Mouse (Mus musculus) hindbrain, embryonic 14.5 days (tissue): ENCODE measurements around the gene Pes1. TPM values are rescaled to one million over a fixed set of nuclear protein-coding genes. Genes with fewer than 3 reads are reported as not detected.

Experiments used
- ATAC-seq: fragments of 200-750 bp; cut with Nextera tagmentation; 2 replicates; pipeline ENCODE4 v1.8.0; 2017; ENCODE audit warnings: moderate number of reproducible peaks, mild to moderate bottlenecking, moderate TSS enrichment, moderate library complexity; ENCODE audit not compliant: low FRiP score
- DNase-seq: peaks from one replicate; pipeline ENCODE4 v3.0.0-alpha.2; 2015; ENCODE audit warnings: low spot score
- H3K27ac ChIP-seq: fragments of 300-500 bp; sonication (generic); 2 replicates; pipeline ENCODE4 v1.5.1; 2014; ENCODE audit warnings: mild to moderate bottlenecking, moderate library complexity
- H3K27me3 ChIP-seq: fragments of 300-500 bp; sonication (generic); 2 replicates; pipeline ENCODE4 v1.6.1; 2014; ENCODE audit warnings: mild to moderate bottlenecking, low read length, mixed read lengths; ENCODE audit not compliant: control insufficient read depth, insufficient read depth
- H3K36me3 ChIP-seq: fragments of 300-500 bp; sonication (generic); replicated peaks from 2 replicates; pipeline ENCODE4 v1.6.1; 2014; ENCODE audit not compliant: control insufficient read depth, insufficient read depth
- H3K4me1 ChIP-seq: fragments of 300-500 bp; sonication (generic); replicated peaks from 2 replicates; pipeline ENCODE4 v1.6.1; 2014; ENCODE audit warnings: antibody characterized with exemption, low read length, mixed read lengths; ENCODE audit not compliant: control insufficient read depth, insufficient read depth
- H3K4me2 ChIP-seq: fragments of 300-500 bp; sonication (generic); replicated peaks from 2 replicates; pipeline ENCODE4 v1.6.1; 2014; ENCODE audit warnings: mild to moderate bottlenecking, moderate library complexity
- H3K4me3 ChIP-seq: fragments of 300-500 bp; sonication (generic); replicated peaks from 2 replicates; pipeline ENCODE4 v1.5.1; 2014; ENCODE audit warnings: mild to moderate bottlenecking, low read length
- H3K9ac ChIP-seq: fragments of 300-500 bp; sonication (generic); 2 replicates; pipeline ENCODE4 v1.6.1; 2014
- H3K9me3 ChIP-seq: fragments of 300-500 bp; sonication (generic); 2 replicates; pipeline ENCODE4 v1.6.1; 2016; ENCODE audit warnings: low read length; ENCODE audit not compliant: control insufficient read depth
- WGBS: fragments of 180-500 bp; shearing (Covaris S2); extraction: QIAGEN DNeasy Blood & Tissue Kit; methylation state at CpG from one replicate; pipeline ENCODE4 v1.1.7; 2014; 5-methylcytosine and 5-hydroxymethylcytosine counted together
- polyA plus RNA-seq: library from polyadenylated mRNA; unstranded; fragments of >200 nt; fragmentation: Nextera tagmentation; extraction: Ambion mirVana; gene quantifications from 2 replicates; pipeline ENCODE4 v1.2.1, GENCODE M21; 2014

Gene Pes1
- polyA plus RNA-seq, 1 experiment from 2014 or later: 45.1 TPM

- Histone ChIP-seq H3K36me3 (peaks cover 99% of the 10 kb centered on the region), H3K9me3 (no peaks in the 10 kb centered on the region), H3K27ac (no peak within 1 kb of the TSS), H3K27me3 (no peaks in the 10 kb centered on the region), H3K4me1 (no peaks in the 10 kb centered on the region), H3K4me3 (no peak within 1 kb of the TSS), H3K9ac (no peak within 1 kb of the TSS), H3K4me2 (no peak within 1 kb of the TSS)
- ATAC-seq (no peak), DNase-seq (no peak)
- WGBS: 98% methylated on average over 6 of the region's 6 CpGs
These were observed 12.9 kb downstream of the Pes1 start, which contains the start of gene 4930556J24Rik for GRCm38 (mm10) chr11:3976678-3977077. TSS of gene 4930556J24Rik (minus strand) at chr11:3976778.

DNA sequence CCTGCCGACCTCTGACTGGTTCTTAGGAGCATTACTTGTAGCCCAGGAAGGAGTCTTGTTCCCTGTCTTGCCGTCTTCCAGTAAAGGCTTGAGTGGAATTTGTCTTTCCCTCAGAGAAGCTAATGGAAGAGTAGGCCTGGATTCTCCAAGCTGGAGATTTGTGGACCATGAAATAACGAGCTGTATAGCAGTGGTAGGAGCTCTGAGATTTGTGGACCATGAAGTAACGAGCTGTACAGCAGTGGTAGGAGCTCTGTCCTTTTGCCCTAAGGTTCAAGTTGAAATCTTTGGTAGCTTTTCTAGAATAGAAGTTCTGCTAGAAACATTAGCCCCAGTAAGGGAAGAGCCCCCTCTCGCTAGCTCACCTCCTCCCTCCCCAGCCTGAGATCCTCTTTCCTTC, 14.6 kb downstream of the Pes1 start:
- H3K9me3 ChIP-seq: no peaks in the 10 kb centered on the region
- no peak overlapping the region for H3K4me2 ChIP-seq
- peaks cover 82% of the 10 kb centered on the region for H3K36me3 ChIP-seq
- H3K27ac ChIP-seq: no peak overlapping the region
- H3K4me1 ChIP-seq: no peaks in the 10 kb centered on the region
- peaks cover 4% of the 10 kb centered on the region; the same call in 1 of the 2 replicates for H3K27me3 ChIP-seq
- DNase-seq (no peak), ATAC-seq (no peak)
- no peak overlapping the region for H3K4me3 ChIP-seq
- 96% methylated on average over 5 of the region's 5 CpGs for WGBS
- H3K9ac ChIP-seq: no peak overlapping the region

GRCm38 (mm10) chr11:3981536-3981935, 17.8 kb downstream of the Pes1 start:
- peaks cover 51% of the 10 kb centered on the region for H3K36me3 ChIP-seq
- no peaks in the 10 kb centered on the region for H3K4me1 ChIP-seq
- DNase-seq (no peak), ATAC-seq (no peak)
- no peak overlapping the region for H3K9ac ChIP-seq
- H3K27ac ChIP-seq: no peak overlapping the region
- H3K27me3 ChIP-seq: peaks cover 10% of the 10 kb centered on the region; the same call in 1 of the 2 replicates
- no peak overlapping the region for H3K4me3 ChIP-seq
- WGBS: 78% methylated on average over 6 of the region's 6 CpGs
- no peak overlapping the region for H3K4me2 ChIP-seq
- H3K9me3 ChIP-seq: no peaks in the 10 kb centered on the region

DNA sequence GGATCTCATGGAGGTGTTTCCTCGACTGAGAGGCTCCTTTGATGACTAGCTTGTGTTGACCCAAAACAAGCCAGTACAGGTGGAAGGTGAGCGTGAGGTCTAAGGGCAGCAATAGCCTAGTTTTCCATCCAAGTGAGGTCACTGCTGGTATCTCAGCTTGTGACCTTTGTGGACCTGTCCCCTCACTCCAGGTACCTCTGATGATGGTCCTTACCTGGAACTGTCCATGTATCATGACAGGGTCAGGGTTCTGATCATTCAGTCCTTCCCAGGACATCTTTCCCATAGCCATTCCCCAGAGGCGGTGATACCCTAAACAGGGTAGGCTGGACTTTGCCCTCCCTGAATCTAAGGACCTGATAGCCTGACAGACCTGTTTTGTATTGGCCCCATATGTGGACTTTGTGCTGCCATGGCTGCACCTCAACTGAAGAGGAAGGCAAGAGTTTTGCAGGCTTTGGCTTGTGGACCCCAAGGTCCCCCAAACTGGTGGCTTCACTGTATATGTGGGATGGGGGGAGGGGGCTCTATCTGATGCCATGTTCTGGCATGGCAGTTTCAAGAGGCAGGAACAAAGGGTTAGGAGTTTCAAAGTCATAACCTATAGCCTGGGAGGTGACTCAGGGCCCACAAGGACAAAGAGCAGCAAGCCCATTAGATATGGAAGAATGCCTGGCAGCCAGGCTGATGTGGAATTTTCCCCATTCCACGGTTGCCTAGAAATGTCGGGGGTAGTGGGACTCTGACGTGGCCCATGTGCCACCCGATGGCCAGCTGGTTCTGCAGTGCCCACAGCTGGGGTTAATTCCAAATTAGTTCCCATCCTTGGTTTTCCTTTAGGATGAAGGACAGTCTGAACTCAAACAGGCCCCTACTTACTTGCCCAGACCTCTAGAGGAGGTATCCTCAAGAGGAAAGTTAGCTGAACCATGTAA, 18.8 kb downstream of the Pes1 start:
- 63% methylated on average over 7 of the region's 7 CpGs for WGBS
- no peaks in the 10 kb centered on the region for H3K4me1 ChIP-seq
- H3K36me3 ChIP-seq: peaks cover 41% of the 10 kb centered on the region
- peak overlapping the region; percentile 76 for H3K4me2 ChIP-seq
- no peaks in the 10 kb centered on the region for H3K9me3 ChIP-seq
- DNase-seq (no peak), ATAC-seq (0 out of 2 replicates have a peak, but pooled peaks have one; percentile 8)
- H3K27me3 ChIP-seq: peaks cover 10% of the 10 kb centered on the region; the same call in 1 of the 2 replicates
- 0 out of 2 replicates have a peak overlapping the region, but pooled peaks have one; percentile 42 for H3K4me3 ChIP-seq
- no peak overlapping the region for H3K27ac ChIP-seq
- H3K9ac ChIP-seq: 0 out of 2 replicates have a peak overlapping the region, but pooled peaks have one; percentile 65

DNA sequence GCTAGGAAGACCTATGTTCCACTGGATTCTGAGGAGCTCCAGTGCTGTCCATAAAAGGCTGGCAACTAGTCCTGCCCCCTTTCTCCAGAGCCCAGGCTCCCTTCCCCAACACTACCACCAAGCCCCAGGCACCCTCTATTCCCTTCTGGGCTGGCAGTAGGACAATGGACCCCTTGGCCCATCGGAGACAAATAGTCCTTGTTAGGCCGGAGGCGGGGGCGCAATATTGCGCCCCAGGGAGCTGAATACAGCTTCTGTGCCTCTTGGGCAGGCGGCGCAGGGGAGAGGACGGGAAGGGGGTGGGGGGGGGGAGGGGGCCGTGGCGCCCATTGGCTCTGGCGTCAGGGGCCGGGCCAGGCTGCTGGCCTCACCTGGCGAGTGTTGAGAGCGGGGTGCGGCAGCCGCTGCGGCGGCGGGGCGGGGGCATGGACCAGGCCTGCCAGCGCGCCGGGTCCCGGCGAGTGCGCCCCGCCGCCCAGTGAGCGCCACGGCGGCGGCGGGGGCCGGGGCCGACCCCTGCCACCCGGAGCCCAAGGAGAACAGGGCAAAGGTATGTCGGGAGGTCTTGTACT, 19.6 kb downstream of the Pes1 start, which contains the start of gene Gal3st1:
Gene Gal3st1, plus strand, starts transcription at position 346 of the 572 bp plus-strand sequence.
- Histone ChIP-seq H3K9ac (peak within 1 kb of the TSS; percentile 65), H3K4me1 (no peaks in the 10 kb centered on the region), H3K27ac (no peak within 1 kb of the TSS), H3K36me3 (peaks cover 32% of the 10 kb centered on the region), H3K27me3 (peaks cover 10% of the 10 kb centered on the region; the same call in 1 of the 2 replicates), H3K4me2 (peak within 1 kb of the TSS; percentile 76), H3K4me3 (peak within 1 kb of the TSS; percentile 42), H3K9me3 (no peaks in the 10 kb centered on the region)
- peak; percentile 78 for ATAC-seq
- DNase-seq: no peak
- 0% methylated on average over 10 of the region's 37 CpGs for WGBS

DNA sequence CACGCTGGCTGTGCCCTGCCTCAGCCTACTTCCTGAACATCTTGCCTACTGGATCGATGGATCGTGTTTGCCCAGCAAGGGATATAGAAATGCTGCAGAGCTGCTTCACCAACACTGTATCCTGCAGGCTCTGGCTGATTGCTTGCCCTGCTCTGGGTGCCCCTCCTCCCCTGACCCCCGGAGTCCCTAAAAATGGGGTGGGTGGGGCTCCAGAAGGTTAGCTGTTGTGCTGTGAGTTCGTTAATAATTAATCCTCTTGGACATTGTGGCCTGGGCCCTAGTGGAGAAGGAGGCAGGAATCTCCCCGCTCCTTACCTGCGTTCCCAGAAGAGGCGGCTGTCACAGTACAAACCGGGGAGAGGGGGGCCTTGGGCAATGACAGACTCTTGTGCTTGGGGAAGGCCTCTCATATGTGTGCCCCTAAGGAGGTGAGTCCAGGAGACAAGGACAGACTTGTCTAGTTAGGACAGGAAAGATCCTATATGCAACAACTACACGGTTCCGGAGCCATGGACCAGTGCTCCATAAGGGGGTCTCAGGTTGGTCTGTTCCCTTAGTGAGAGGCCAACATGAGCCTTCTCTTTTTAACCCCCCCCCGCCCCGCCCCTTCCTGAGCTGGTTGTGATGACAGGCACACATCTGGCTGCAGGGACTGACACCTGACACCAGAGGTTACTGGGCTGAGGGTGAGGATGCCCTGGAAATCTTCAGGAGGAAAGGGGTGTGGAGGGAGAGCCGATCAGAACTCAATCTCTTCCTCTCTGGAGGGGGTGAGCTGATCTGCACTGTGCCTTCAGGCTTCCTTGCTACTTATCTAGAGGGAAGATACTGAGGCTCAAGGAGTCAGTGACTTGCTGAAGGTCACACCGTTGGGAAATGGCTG, 20.3 kb downstream of the Pes1 start:
- peaks cover 10% of the 10 kb centered on the region; the same call in 1 of the 2 replicates for H3K27me3 ChIP-seq
- ATAC-seq (peak; percentile 64; the same call in 1 of the 2 replicates), DNase-seq (no peak)
- H3K9ac ChIP-seq: peak overlapping the region; percentile 65
- no peaks in the 10 kb centered on the region for H3K9me3 ChIP-seq
- peaks cover 25% of the 10 kb centered on the region for H3K36me3 ChIP-seq
- 10% methylated on average over 15 of the region's 15 CpGs for WGBS
- peak overlapping the region; percentile 42 for H3K4me3 ChIP-seq
- no peaks in the 10 kb centered on the region for H3K4me1 ChIP-seq
- H3K4me2 ChIP-seq: peak overlapping the region; percentile 76
- H3K27ac ChIP-seq: no peak overlapping the region

- no peak for DNase-seq
- no peaks in the 10 kb centered on the region for H3K4me1 ChIP-seq
- no peak overlapping the region for H3K27ac ChIP-seq
- no peak for ATAC-seq
- H3K27me3 ChIP-seq: no peaks in the 10 kb centered on the region
- no peak overlapping the region for H3K4me2 ChIP-seq
- H3K36me3 ChIP-seq: no peaks in the 10 kb centered on the region
- no peaks in the 10 kb centered on the region for H3K9me3 ChIP-seq
- H3K4me3 ChIP-seq: no peak overlapping the region
- H3K9ac ChIP-seq: no peak overlapping the region
- WGBS: 49% methylated on average over 3 of the region's 3 CpGs
These were observed 26.0 kb downstream of the Pes1 start for GRCm38 (mm10) chr11:3989748-3990147.

GRCm38 (mm10) chr11:3993132-3993531, 29.4 kb downstream of the Pes1 start:
- Histone ChIP-seq H3K9ac (no peak overlapping the region), H3K4me3 (no peak overlapping the region), H3K9me3 (no peaks in the 10 kb centered on the region), H3K36me3 (no peaks in the 10 kb centered on the region), H3K4me1 (no peaks in the 10 kb centered on the region), H3K27ac (no peak overlapping the region), H3K27me3 (peaks cover 20% of the 10 kb centered on the region), H3K4me2 (no peak overlapping the region)
- DNase-seq (no peak), ATAC-seq (no peak)
- 79% methylated on average over 6 of the region's 6 CpGs for WGBS
